Comparison of ENCODE assay signal across 11 mouse cellular contexts in the genomic region with DNA sequence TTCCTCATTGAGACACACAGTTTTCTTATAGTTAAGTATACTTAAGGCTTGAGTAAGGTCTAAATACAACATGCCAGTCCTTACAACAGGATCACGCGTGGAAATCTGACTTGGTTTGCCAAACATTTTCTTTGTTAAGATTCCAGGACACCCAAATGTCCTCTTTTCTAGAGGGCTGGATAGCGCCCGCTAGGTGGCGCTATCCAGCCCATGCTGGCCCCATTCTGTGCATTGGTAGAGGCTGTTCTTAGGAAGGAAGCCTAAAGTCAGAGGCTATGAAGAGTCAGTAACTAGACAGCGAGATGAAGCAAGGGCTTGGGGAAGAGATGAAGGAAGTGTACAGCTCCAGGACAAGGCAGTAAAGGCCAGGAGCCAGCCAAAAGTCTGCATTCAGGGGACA. TPM values are rescaled to one million over a fixed set of nuclear protein-coding genes. Genes with fewer than 3 reads are reported as not detected.
DNase-seq lines count a peak whose midpoint lies in the region; ATAC-seq and TF ChIP-seq lines count a peak whose summit lies in the region.
"Had no signal": no experiment of that assay in that cellular context is flagged by ENCODE, and none has a peak within 500 bp of the region (broad histone marks: within the 10 kb centered on the region; RNA-seq: fewer than 3 reads in every experiment).

No protein-coding gene starts in this region.

- no peak for TF ChIP-seq POLR2A in brain, embryonic 14.5 days (IDR thresholded peaks at IDR 0.05; ENCODE audit: borderline replicate concordance, extremely low read depth, insufficient read depth, insufficient read length, poor library complexity, severe bottlenecking)

- 17% methylated on average over 6 of the region's 6 CpGs for WGBS in liver, embryonic 12.5 days (ENCODE audit: insufficient replicate concordance)
- WGBS in neural tube, embryonic 11.5 days: 24% methylated on average over 6 of the region's 6 CpGs

- in situ Hi-C loops in ES-E14 (cut with MboI; ENCODE audit: low sequenced_read_pairs in 2 of 2, unreplicated experiment in 2 of 2): no loop called here

- H3K36me3 ChIP-seq in liver, embryonic 12.5 days: no peaks in the 10 kb centered on the region
- no peaks in the 10 kb centered on the region for H3K36me3 ChIP-seq in ES-E14 (ENCODE audit: control insufficient read depth, insufficient read depth, low read length, poor library complexity, severe bottlenecking)
- no peaks in the 10 kb centered on the region for H3K36me3 ChIP-seq in neural tube, embryonic 11.5 days (ENCODE audit: control insufficient read depth, insufficient read depth, low read length)
- H3K36me3 ChIP-seq: embryonic facial prominence, embryonic 13.5 days; hindbrain, embryonic 12.5 days; lung, embryonic 15.5 days had no signal

- no peak overlapping the region for H3K4me3 ChIP-seq in liver, embryonic 12.5 days
- no peak overlapping the region for H3K4me3 ChIP-seq in ES-E14 (ENCODE audit: insufficient read depth in 1 of 2, low read depth in 1 of 2, low read length in 2 of 2, poor library complexity in 1 of 2, severe bottlenecking in 1 of 2)
- H3K4me3 ChIP-seq in neural tube, embryonic 11.5 days (ENCODE audit: low read depth, low read length): no peak overlapping the region
- H3K4me3 ChIP-seq: embryonic facial prominence, embryonic 13.5 days; hindbrain, embryonic 12.5 days; lung, embryonic 15.5 days had no signal

- H3K27me3 ChIP-seq in liver, embryonic 12.5 days (replicated peaks): no peaks in the 10 kb centered on the region
- H3K27me3 ChIP-seq in neural tube, embryonic 11.5 days (ENCODE audit: control insufficient read depth, insufficient read depth, low read length): no peaks in the 10 kb centered on the region
- H3K27me3 ChIP-seq: embryonic facial prominence, embryonic 13.5 days; lung, embryonic 15.5 days had no signal

- no peaks in the 10 kb centered on the region for H3K9me3 ChIP-seq in liver, embryonic 12.5 days (replicated peaks)
- H3K9me3 ChIP-seq in ES-E14 (ENCODE audit: control insufficient read depth, insufficient read depth, low read depth, low read length): no peaks in the 10 kb centered on the region
- H3K9me3 ChIP-seq in neural tube, embryonic 11.5 days (ENCODE audit: control insufficient read depth, low read length): no peaks in the 10 kb centered on the region
- H3K9me3 ChIP-seq: embryonic facial prominence, embryonic 13.5 days; hindbrain, embryonic 12.5 days; lung, embryonic 15.5 days had no signal

- intact Hi-C loops in left cerebral cortex, postnatal 14 days (cut with DNase I): loop anchor here (10.0 kb wide), 1 partner anchor 311 kb away; no protein-coding TSS in a partner anchor

- H3K27ac ChIP-seq in liver, embryonic 12.5 days: no peak overlapping the region
- no peak overlapping the region for H3K27ac ChIP-seq in ES-E14 (ENCODE audit: insufficient read depth, low read depth, low read length, poor library complexity, severe bottlenecking)
- no peak overlapping the region for H3K27ac ChIP-seq in neural tube, embryonic 11.5 days (ENCODE audit: low read depth, low read length)
- H3K27ac ChIP-seq: embryonic facial prominence, embryonic 13.5 days; hindbrain, embryonic 12.5 days; lung, embryonic 15.5 days had no signal

- H3K4me2 ChIP-seq in liver, embryonic 12.5 days: no peak overlapping the region
- H3K4me2 ChIP-seq in neural tube, embryonic 11.5 days (ENCODE audit: low read depth): no peak overlapping the region
- H3K4me2 ChIP-seq: embryonic facial prominence, embryonic 13.5 days; hindbrain, embryonic 12.5 days; lung, embryonic 15.5 days had no signal

- H3K9ac ChIP-seq in liver, embryonic 12.5 days: no peak overlapping the region
- H3K9ac ChIP-seq in ES-E14 (ENCODE audit: insufficient read depth, low read depth, low read length, poor library complexity, severe bottlenecking): no peak overlapping the region
- no peak overlapping the region for H3K9ac ChIP-seq in neural tube, embryonic 11.5 days (ENCODE audit: low read length)
- H3K9ac ChIP-seq: embryonic facial prominence, embryonic 13.5 days; hindbrain, embryonic 12.5 days; lung, embryonic 15.5 days had no signal

- DNase-seq in liver (peak; percentile 38), ES-E14 (ENCODE audit: low read depth, low spot score) (peak; percentile 41)
- no peak for DNase-seq in brain, embryonic 14.5 days (ENCODE audit: low read depth)
- peak; percentile 55 for DNase-seq in neural tube, embryonic 11.5 days (ENCODE audit: low spot score)
- DNase-seq in left cerebral cortex, postnatal 14 days (ENCODE audit: low spot score in 2 of 2): no peak
- DNase-seq in kidney, adult 11 months: no peak

- TF ChIP-seq CTCF in brain, embryonic 14.5 days (IDR thresholded peaks at IDR 0.05; ENCODE audit: borderline replicate concordance, extremely low read depth, insufficient read depth, insufficient read length): peak; percentile 42; the same call in 1 of the 2 replicates

- H3K4me1 ChIP-seq in liver, embryonic 12.5 days: peaks cover 28% of the 10 kb centered on the region
- no peaks in the 10 kb centered on the region for H3K4me1 ChIP-seq in ES-E14 (ENCODE audit: control insufficient read depth in 2 of 2, insufficient read depth in 2 of 2, low read length in 2 of 2, poor library complexity in 1 of 2)
- 0 out of 2 replicates have a peak, but pooled peaks cover 3% of the 10 kb centered on the region for H3K4me1 ChIP-seq in neural tube, embryonic 11.5 days (ENCODE audit: control insufficient read depth, insufficient read depth, low read length)
- H3K4me1 ChIP-seq: embryonic facial prominence, embryonic 13.5 days had no signal

- no peak for ATAC-seq in liver, embryonic 12.5 days
- no peak for ATAC-seq in neural tube, embryonic 11.5 days (ENCODE audit: insufficient read depth, low FRiP score, low TSS enrichment)
- ATAC-seq in erythroid progenitor cell, adult 5-6 weeks (replicated peaks; ENCODE audit: low FRiP score, poor library complexity, severe bottlenecking): no peak

TF ChIP-seq in ES-E14, 5 proteins besides CTCF, POLR2A, EP300 and RAD21:
- TF ChIP-seq HCFC1 (IDR thresholded peaks at IDR 0.05; ENCODE audit: borderline replicate concordance, insufficient read depth, low read length) (no peak), ZC3H11A (IDR thresholded peaks at IDR 0.05; ENCODE audit: borderline replicate concordance, low read depth, low read length) (no peak), ZNF384 (IDR thresholded peaks at IDR 0.05; ENCODE audit: low read depth, low read length) (no peak), CHD2 (IDR thresholded peaks at IDR 0.05; ENCODE audit: low read depth, low read length) (no peak), MAFK (IDR thresholded peaks at IDR 0.05; ENCODE audit: insufficient read depth, low read depth, low read length) (no peak)

RNA-seq across cellular contexts. Expression of a gene that starts 49.9 kb away (rescaled TPM):
- 93.0 and 98.7 TPM in 2 replicates for polyA plus RNA-seq in liver, embryonic 12.5 days (2016; fragmentation: Nextera tagmentation; extraction: Ambion mirVana)
- total RNA-seq in ES-E14 (2012; rRNA removed): 112 and 117 TPM in 2 replicates
- polyA plus RNA-seq in brain, embryonic 14.5 days (2012; rRNA removed): 95.4 and 105 TPM in 2 replicates
- 142 and 148 TPM in 2 replicates for polyA plus RNA-seq in neural tube, embryonic 11.5 days (2014; fragmentation: Nextera tagmentation; extraction: Ambion mirVana)
- 100 to 1,000 TPM; 138 TPM for total RNA-seq in left cerebral cortex, postnatal 14 days (2021)
- 21.4 and 31.0 TPM in 2 replicates for total RNA-seq in erythroid progenitor cell, adult 5-6 weeks (2015; ENCODE audit: low replicate concordance)
- 41.4 and 53.7 TPM in 2 replicates for total RNA-seq in erythroid progenitor cell, adult 5-6 weeks (2017; ENCODE audit: low replicate concordance)

Comparison
In these comparisons a context has a peak if more than half of its experiments do, and no peak if none do; other contexts are left out.
1. DNase-seq: peak in liver (single experiment), ES-E14 (single experiment) and neural tube, embryonic 11.5 days (single experiment); none in brain, embryonic 14.5 days (single experiment), left cerebral cortex, postnatal 14 days (0 of 2) and kidney, adult 11 months (single experiment).